Mouse (Mus musculus) ES-Bruce4 (cell line): ENCODE results near the gene Zfp287.

Experiments
- CTCF ChIP-seq: IDR thresholded peaks from one replicate; pipeline ENCODE4 v1.8.1; 2011; ENCODE audit warnings: low read depth, low read length
- EP300 ChIP-seq: IDR thresholded peaks from 2 replicates; pipeline ENCODE4 v1.6.1; 2011; ENCODE audit warnings: low read depth, low read length; ENCODE audit not compliant: insufficient read depth
- POLR2A ChIP-seq: IDR thresholded peaks from one replicate; pipeline ENCODE4 v1.8.1; 2011; ENCODE audit warnings: low read length; ENCODE audit not compliant: insufficient read depth

DNA sequence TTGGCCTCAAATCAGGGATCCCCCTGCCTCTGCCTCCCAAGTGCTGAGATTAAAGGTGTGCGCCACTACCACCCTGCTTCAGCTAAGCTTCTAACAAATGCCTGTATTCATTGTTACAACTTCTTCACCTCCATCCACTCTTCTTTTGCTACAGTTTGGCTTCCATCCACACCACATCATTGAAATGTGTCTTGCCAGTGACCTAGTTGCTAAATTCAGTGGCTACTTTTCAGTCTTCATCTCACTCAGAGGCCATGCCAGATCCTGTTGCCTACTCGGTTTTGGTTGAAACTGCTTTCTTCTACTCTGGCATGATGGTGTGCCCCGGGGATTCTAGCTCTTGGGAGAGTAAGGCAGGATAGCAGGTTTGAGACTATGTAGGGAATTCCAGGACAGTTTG lies 80.1 kb downstream of the Zfp287 start:
- TF ChIP-seq POLR2A (no peak), CTCF (no peak), EP300 (no peak)
